Mouse (Mus musculus): Measurements from ENCODE around the gene H2afx. TPM values are rescaled to one million over a fixed set of nuclear protein-coding genes. Genes with fewer than 3 reads are reported as not detected.
"Not testable (repeated sequence)": the region's sequence is repeated elsewhere in the genome, so short reads cannot be mapped to it uniquely, and the experiment has no call there.

Gene H2afx
- total and polyA plus RNA-seq, 2 experiments, result 5.6 to 23.6 TPM

- H3K36me3 ChIP-seq (ENCODE audit: control insufficient read depth, insufficient read depth, low read length), result no peaks in the 10 kb centered on the region; the same call in 1 of the 2 replicates
- peaks cover 4% of the 10 kb centered on the region; the same call in 1 of the 2 replicates for H3K4me1 ChIP-seq (ENCODE audit: control insufficient read depth, insufficient read depth, low read length)
- H3K27ac ChIP-seq (replicated peaks; ENCODE audit: insufficient read depth, low read depth, low read length), result no peak overlapping the region
- H3K27me3 ChIP-seq (ENCODE audit: control insufficient read depth, insufficient read depth, low read length), result no peaks in the 10 kb centered on the region
- WGBS, result 70% methylated on average over 3 of the region's 3 CpGs
- no peak for DNase-seq (ENCODE audit: extremely low read depth, low read depth, low spot score)
- peaks cover 3% of the 10 kb centered on the region; the same call in 1 of the 2 replicates for H3K79me2 ChIP-seq (ENCODE audit: control insufficient read depth, insufficient read depth, low read length)
- H3K4me3 ChIP-seq (ENCODE audit: insufficient read depth, low read depth, low read length), result no peak overlapping the region
- H3K9ac ChIP-seq (ENCODE audit: low read depth, low read length), result no peak overlapping the region
- TF ChIP-seq POLR2A (IDR thresholded peaks at IDR 0.05; ENCODE audit: extremely low read depth, insufficient read depth, low read length) (no peak), CTCF (IDR thresholded peaks at IDR 0.05; ENCODE audit: low read depth, low read length) (peak; percentile 75)
Observed at GRCm38 (mm10) chr9:44364480-44364879, 30.0 kb downstream of the H2afx start.

GRCm38 (mm10) chr9:44373386-44373785, 38.9 kb downstream of the H2afx start:
- no peaks in the 10 kb centered on the region for H3K36me3 ChIP-seq (ENCODE audit: control insufficient read depth, insufficient read depth, low read length)
- H3K4me1 ChIP-seq (ENCODE audit: control insufficient read depth, insufficient read depth, low read length), result peaks cover 11% of the 10 kb centered on the region
- peak overlapping the region; percentile 100 for H3K27ac ChIP-seq (replicated peaks; ENCODE audit: insufficient read depth, low read depth, low read length)
- no peaks in the 10 kb centered on the region for H3K79me2 ChIP-seq (ENCODE audit: control insufficient read depth, insufficient read depth, low read length)
- TF ChIP-seq CTCF (IDR thresholded peaks at IDR 0.05; ENCODE audit: low read depth, low read length) (no peak), POLR2A (IDR thresholded peaks at IDR 0.05; ENCODE audit: extremely low read depth, insufficient read depth, low read length) (no peak)
- DNase-seq (ENCODE audit: extremely low read depth, low read depth, low spot score), result peak; percentile 80
- H3K4me3 ChIP-seq (ENCODE audit: insufficient read depth, low read depth, low read length), result no peak overlapping the region
- H3K9ac ChIP-seq (ENCODE audit: low read depth, low read length), result peak overlapping the region; percentile 63; the same call in 1 of the 2 replicates
- H3K27me3 ChIP-seq (ENCODE audit: control insufficient read depth, insufficient read depth, low read length), result no peaks in the 10 kb centered on the region

- 45% methylated on average over 6 of the region's 6 CpGs for WGBS
- no peaks in the 10 kb centered on the region for H3K27me3 ChIP-seq (ENCODE audit: control insufficient read depth, insufficient read depth, low read length)
- H3K79me2 ChIP-seq (ENCODE audit: control insufficient read depth, insufficient read depth, low read length), result peaks cover 16% of the 10 kb centered on the region; the same call in 1 of the 2 replicates
- no peak overlapping the region for H3K4me3 ChIP-seq (ENCODE audit: insufficient read depth, low read depth, low read length)
- DNase-seq (ENCODE audit: extremely low read depth, low read depth, low spot score), result peak; percentile 76
- H3K36me3 ChIP-seq (ENCODE audit: control insufficient read depth, insufficient read depth, low read length), result peaks cover 3% of the 10 kb centered on the region; the same call in 1 of the 2 replicates
- TF ChIP-seq POLR2A (IDR thresholded peaks at IDR 0.05; ENCODE audit: extremely low read depth, insufficient read depth, low read length), result no peak
- TF ChIP-seq CTCF (IDR thresholded peaks at IDR 0.05; ENCODE audit: low read depth, low read length), result no peak
- H3K27ac ChIP-seq (replicated peaks; ENCODE audit: insufficient read depth, low read depth, low read length), result peak overlapping the region; percentile 60
- H3K4me1 ChIP-seq (ENCODE audit: control insufficient read depth, insufficient read depth, low read length), result peaks cover 20% of the 10 kb centered on the region
- H3K9ac ChIP-seq (ENCODE audit: low read depth, low read length), result no peak overlapping the region
Observed at GRCm38 (mm10) chr9:44376141-44376540, 41.6 kb downstream of the H2afx start.

GRCm38 (mm10) chr9:44377335-44377734, 42.8 kb downstream of the H2afx start:
- H3K9ac ChIP-seq (ENCODE audit: low read depth, low read length); H3K27ac ChIP-seq (replicated peaks; ENCODE audit: insufficient read depth, low read depth, low read length); DNase-seq (ENCODE audit: extremely low read depth, low read depth, low spot score); H3K4me3 ChIP-seq (ENCODE audit: insufficient read depth, low read depth, low read length); H3K27me3 ChIP-seq (ENCODE audit: control insufficient read depth, insufficient read depth, low read length): not testable (repeated sequence)
- Histone ChIP-seq H3K4me1 (ENCODE audit: control insufficient read depth, insufficient read depth, low read length) (peaks cover 28% of the 10 kb centered on the region), H3K36me3 (ENCODE audit: control insufficient read depth, insufficient read depth, low read length) (peaks cover 12% of the 10 kb centered on the region; the same call in 1 of the 2 replicates), H3K79me2 (ENCODE audit: control insufficient read depth, insufficient read depth, low read length) (peaks cover 17% of the 10 kb centered on the region; the same call in 1 of the 2 replicates)
- 84% methylated on average over 2 of the region's 2 CpGs for WGBS

GRCm38 (mm10) chr9:44378153-44378730, 43.7 kb downstream of the H2afx start:
- Histone ChIP-seq H3K36me3 (ENCODE audit: control insufficient read depth, insufficient read depth, low read length) (peaks cover 21% of the 10 kb centered on the region; the same call in 1 of the 2 replicates), H3K27ac (replicated peaks; ENCODE audit: insufficient read depth, low read depth, low read length) (peak overlapping the region; percentile 72; the same call in 1 of the 2 replicates), H3K79me2 (ENCODE audit: control insufficient read depth, insufficient read depth, low read length) (peaks cover 17% of the 10 kb centered on the region; the same call in 1 of the 2 replicates), H3K4me1 (ENCODE audit: control insufficient read depth, insufficient read depth, low read length) (peaks cover 27% of the 10 kb centered on the region), H3K4me3 (ENCODE audit: insufficient read depth, low read depth, low read length) (peak overlapping the region; percentile 76; the same call in 1 of the 2 replicates), H3K27me3 (ENCODE audit: control insufficient read depth, insufficient read depth, low read length) (no peaks in the 10 kb centered on the region), H3K9ac (ENCODE audit: low read depth, low read length) (peak overlapping the region; percentile 66; the same call in 1 of the 2 replicates)
- no peak for DNase-seq (ENCODE audit: extremely low read depth, low read depth, low spot score)
- 50% methylated on average over 5 of the region's 5 CpGs for WGBS
- TF ChIP-seq CTCF (IDR thresholded peaks at IDR 0.05; ENCODE audit: low read depth, low read length) (no peak), POLR2A (IDR thresholded peaks at IDR 0.05; ENCODE audit: extremely low read depth, insufficient read depth, low read length) (no peak)
